Mouse (Mus musculus) heart, embryonic 14.5 days (tissue): ENCODE measurements around the gene 2900026A02Rik. TPM values are rescaled to one million over a fixed set of nuclear protein-coding genes. Genes with fewer than 3 reads are reported as not detected.
A peak's percentile ranks its signal among the peaks of the same experiment; 100 is the strongest.

Experiments
- ATAC-seq: fragments of 200-750 bp; cut with Nextera tagmentation; 2 replicates; pipeline ENCODE4 v1.8.0; 2017; ENCODE audit warnings: low read depth, moderate TSS enrichment; ENCODE audit not compliant: insufficient number of reproducible peaks, insufficient read depth, low FRiP score
- H3K27ac ChIP-seq, 2 experiments: fragments of 200-500 bp in 1 of 2; fragments of 300-500 bp in 1 of 2; sonication (generic) in 1 of 2; replicated peaks in 1 of 2; 2 replicates each; pipeline ENCODE4 v1.5.1; 2012 to 2014; ENCODE audit warnings: low read depth in 2 of 2, low read length in 2 of 2, control low read depth in 1 of 2, mild to moderate bottlenecking in 1 of 2, mixed read lengths in 1 of 2; ENCODE audit not compliant: control insufficient read depth in 1 of 2, insufficient read depth in 1 of 2
- H3K27me3 ChIP-seq: fragments of 300-500 bp; sonication (generic); 2 replicates; pipeline ENCODE4 v1.6.1; 2014; ENCODE audit warnings: mild to moderate bottlenecking, low read length, control low read depth; ENCODE audit not compliant: control insufficient read depth, insufficient read depth
- H3K36me3 ChIP-seq: fragments of 300-500 bp; sonication (generic); 2 replicates; pipeline ENCODE4 v1.6.1; 2014; ENCODE audit warnings: mild to moderate bottlenecking, control low read depth, low read length, mixed read lengths; ENCODE audit not compliant: control insufficient read depth, insufficient read depth
- H3K4me1 ChIP-seq, 2 experiments: fragments of 200-500 bp in 1 of 2; fragments of 300-500 bp in 1 of 2; sonication (generic) in 1 of 2; 2 replicates each; pipeline ENCODE4 v1.6.1; 2012 to 2014; ENCODE audit warnings: low read length in 2 of 2, control low read depth in 1 of 2, mixed read lengths in 1 of 2; ENCODE audit not compliant: control insufficient read depth in 2 of 2, insufficient read depth in 2 of 2
- H3K4me2 ChIP-seq: fragments of 300-500 bp; sonication (generic); 2 replicates; pipeline ENCODE4 v1.6.1; 2014; ENCODE audit warnings: mild to moderate bottlenecking, low read length
- H3K4me3 ChIP-seq, 2 experiments: fragments of 200-500 bp in 1 of 2; fragments of 300-500 bp in 1 of 2; sonication (generic) in 1 of 2; 2 replicates each; pipeline ENCODE4 v1.5.1; 2012 to 2014; ENCODE audit warnings: low read length in 2 of 2, mild to moderate bottlenecking in 2 of 2, control low read depth in 1 of 2, low read depth in 1 of 2, moderate library complexity in 1 of 2; ENCODE audit not compliant: control insufficient read depth in 1 of 2, insufficient read depth in 1 of 2
- H3K9ac ChIP-seq: fragments of 300-500 bp; sonication (generic); 2 replicates; pipeline ENCODE4 v1.6.1; 2014; ENCODE audit warnings: mild to moderate bottlenecking, low read length
- H3K9me3 ChIP-seq: fragments of 300-500 bp; sonication (generic); 2 replicates; pipeline ENCODE4 v1.6.1; 2016; ENCODE audit warnings: low read length, control low read depth; ENCODE audit not compliant: control insufficient read depth
- WGBS: fragments of 180-500 bp; shearing (Covaris S2); extraction: QIAGEN DNeasy Blood & Tissue Kit; methylation state at CpG from one replicate; pipeline ENCODE4 v1.1.7; 2014; 5-methylcytosine and 5-hydroxymethylcytosine counted together
- polyA plus RNA-seq: library from polyadenylated mRNA; unstranded; fragments of >200 nt; fragmentation: Nextera tagmentation; extraction: Ambion mirVana; gene quantifications from 2 replicates; pipeline ENCODE4 v1.2.1, GENCODE M21; 2014

2900026A02Rik gene
- polyA plus RNA-seq, 1 experiment from 2014 or later = 10.3 TPM

DNA sequence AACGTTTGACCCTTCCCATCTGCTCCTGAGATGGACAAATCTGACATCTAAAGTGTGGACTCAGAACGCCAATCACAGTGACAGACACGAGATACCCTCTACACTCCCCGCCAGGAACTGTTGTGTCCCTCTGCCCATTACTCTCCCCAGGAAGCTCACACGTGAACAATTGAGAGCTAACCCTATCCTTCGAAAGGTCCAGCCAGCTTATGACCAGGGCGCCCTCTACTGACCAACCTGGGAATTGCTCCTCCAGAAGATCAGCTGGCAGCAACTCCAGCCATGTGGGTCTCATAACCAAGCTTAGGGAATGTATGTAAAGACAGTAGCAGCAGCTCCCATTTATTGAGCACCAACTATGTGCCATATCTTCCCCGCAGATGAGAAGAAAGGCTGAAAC, 65.9 kb downstream of the 2900026A02Rik start:
- Histone ChIP-seq H3K9me3 (no peaks in the 10 kb centered on the region), H3K36me3 (no peaks in the 10 kb centered on the region), H3K4me2 (no peak overlapping the region), H3K27ac (no peak overlapping the region), H3K4me1 (peaks cover 49 to 61% of the 10 kb centered on the region in 2 experiments), H3K27me3 (no peaks in the 10 kb centered on the region), H3K4me3 (no peak overlapping the region), H3K9ac (no peak overlapping the region)
- WGBS = 1% methylated on average over 8 of the region's 8 CpGs
- no peak for ATAC-seq

DNA sequence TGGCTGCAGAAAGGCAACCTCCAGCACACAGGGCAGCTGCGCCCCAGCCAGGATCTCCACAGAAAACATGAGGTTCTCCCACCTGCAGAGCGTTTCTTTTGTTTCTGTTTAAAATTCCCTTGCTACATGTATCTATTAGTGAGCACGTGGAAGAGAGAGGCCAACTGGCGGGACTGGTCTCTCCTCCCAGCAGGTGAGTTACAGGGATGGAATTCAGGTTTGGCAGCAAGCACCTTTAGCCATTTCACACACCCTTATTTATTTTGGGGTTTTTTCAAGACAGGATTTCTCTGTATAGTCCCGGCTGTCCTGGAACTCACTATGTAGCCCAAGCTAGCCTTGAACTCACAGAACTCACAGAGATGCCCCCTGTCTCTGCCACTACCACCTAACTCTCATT, 66.6 kb downstream of the 2900026A02Rik start:
- Histone ChIP-seq H3K27me3 (no peaks in the 10 kb centered on the region), H3K4me2 (no peak overlapping the region), H3K9me3 (no peaks in the 10 kb centered on the region), H3K9ac (no peak overlapping the region), H3K4me1 (peaks cover 44 to 56% of the 10 kb centered on the region in 2 experiments), H3K27ac (no peak overlapping the region), H3K4me3 (no peak overlapping the region), H3K36me3 (no peaks in the 10 kb centered on the region)
- ATAC-seq = no peak
- WGBS = 87% methylated on average over 5 of the region's 5 CpGs

DNA sequence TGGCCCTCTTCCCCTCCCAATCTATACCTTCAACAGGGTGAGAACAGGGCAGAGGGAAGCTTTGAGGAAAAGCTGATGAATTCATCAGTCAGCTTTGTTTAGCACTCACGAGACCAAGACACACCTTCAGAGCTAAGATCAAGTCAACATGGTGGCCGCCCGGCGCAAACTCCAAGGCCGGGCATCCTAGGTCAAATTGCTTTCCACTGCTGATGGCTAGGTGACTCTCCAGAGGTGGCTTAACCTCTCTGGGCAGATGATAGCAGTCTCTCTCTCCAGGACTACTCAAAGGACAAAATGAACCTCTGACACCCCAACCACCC, 67.6 kb downstream of the 2900026A02Rik start:
- H3K27me3 ChIP-seq = no peaks in the 10 kb centered on the region
- H3K4me2 ChIP-seq = no peak overlapping the region
- no peaks in the 10 kb centered on the region for H3K36me3 ChIP-seq
- ATAC-seq = no peak
- 77% methylated on average over 5 of the region's 5 CpGs for WGBS
- peak overlapping the region; percentile 37 to 79; a peak in 3 of 4 replicates for H3K27ac ChIP-seq
- no peaks in the 10 kb centered on the region for H3K9me3 ChIP-seq
- H3K9ac ChIP-seq = peak overlapping the region; percentile 62
- no peak overlapping the region for H3K4me3 ChIP-seq
- H3K4me1 ChIP-seq = peaks cover 39 to 53% of the 10 kb centered on the region in 2 experiments

DNA sequence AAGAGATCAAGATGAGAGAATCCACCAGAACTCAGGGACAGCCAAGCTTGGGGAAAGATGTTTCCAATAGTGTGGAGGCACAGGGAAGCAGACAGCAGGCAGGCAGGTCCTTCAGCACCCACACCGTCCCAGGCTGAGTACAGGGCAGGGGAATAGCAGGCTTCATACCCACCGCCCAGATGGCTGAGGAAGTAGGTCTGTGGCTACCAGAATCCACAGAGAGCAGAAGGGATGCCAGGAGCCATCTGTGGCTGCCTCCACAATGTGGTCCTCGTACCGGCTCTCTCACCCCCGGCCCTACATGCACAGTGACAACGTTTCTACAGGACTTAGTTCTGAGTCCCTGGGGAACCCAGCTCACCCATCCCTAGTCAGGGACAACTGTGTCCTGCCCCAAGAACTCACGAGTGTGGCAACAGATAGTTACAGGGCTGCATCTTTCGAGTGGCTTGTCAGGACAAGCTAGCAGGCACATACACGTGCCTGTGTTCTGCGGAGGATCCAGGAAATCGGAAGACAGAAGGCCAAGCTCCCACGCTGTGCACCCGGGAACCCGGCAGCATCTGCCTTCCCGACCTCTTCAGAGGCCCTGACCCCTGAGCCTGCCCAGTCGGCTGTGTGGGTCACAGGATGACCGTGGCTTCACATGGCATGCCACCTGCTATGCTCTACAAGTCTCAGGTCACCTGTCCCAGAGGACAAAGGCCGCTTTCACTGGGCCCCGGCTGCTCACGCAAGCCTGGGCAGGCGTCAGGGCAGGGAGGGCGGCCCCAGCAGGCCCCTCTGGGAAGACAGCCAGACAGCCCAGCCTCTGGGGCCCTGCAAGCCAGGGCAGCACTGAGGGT, 68.2 kb downstream of the 2900026A02Rik start:
- H3K9me3 ChIP-seq = no peaks in the 10 kb centered on the region
- peak overlapping the region; percentile 37 to 79 for H3K27ac ChIP-seq
- ATAC-seq = peak; percentile 36; the same call in 1 of the 2 replicates
- no peak overlapping the region for H3K4me3 ChIP-seq
- no peaks in the 10 kb centered on the region for H3K36me3 ChIP-seq
- H3K4me1 ChIP-seq = peaks cover 39 to 53% of the 10 kb centered on the region in 2 experiments
- 50% methylated on average over 22 of the region's 22 CpGs for WGBS
- no peaks in the 10 kb centered on the region for H3K27me3 ChIP-seq
- H3K4me2 ChIP-seq = 0 out of 2 replicates have a peak overlapping the region, but pooled peaks have one; percentile 16
- H3K9ac ChIP-seq = peak overlapping the region; percentile 62

DNA sequence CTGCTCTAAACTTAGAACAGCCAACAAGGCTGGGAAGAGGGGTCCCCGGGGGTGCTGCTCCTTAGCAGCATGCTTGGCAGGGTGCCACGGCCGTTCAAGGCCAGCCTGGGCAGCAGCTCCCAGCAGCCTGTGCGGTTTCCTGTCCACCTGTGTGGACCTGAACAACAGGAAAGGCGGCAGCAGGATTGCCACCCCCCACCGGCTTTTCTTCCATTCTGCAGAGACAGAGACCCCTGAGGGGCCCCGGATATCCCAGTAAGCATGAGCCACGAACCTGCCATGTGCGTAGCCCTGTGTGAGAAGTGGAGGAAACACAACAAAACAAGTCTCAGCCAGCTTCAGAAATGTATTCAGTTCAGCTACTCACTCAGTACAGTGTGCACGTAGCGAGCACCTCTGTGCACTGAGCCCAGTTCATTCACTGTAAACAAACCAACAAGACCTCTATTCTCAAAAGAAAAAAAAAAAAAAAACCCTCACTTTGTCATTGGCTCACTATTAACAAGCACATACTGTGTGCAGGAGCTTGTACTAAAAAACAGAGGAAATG, 69.4 kb downstream of the 2900026A02Rik start:
- H3K27me3 ChIP-seq = no peaks in the 10 kb centered on the region
- WGBS = 43% methylated on average over 11 of the region's 11 CpGs
- no peak overlapping the region for H3K4me2 ChIP-seq
- H3K36me3 ChIP-seq = no peaks in the 10 kb centered on the region
- H3K9me3 ChIP-seq = no peaks in the 10 kb centered on the region
- H3K9ac ChIP-seq = peak overlapping the region; percentile 36; the same call in 1 of the 2 replicates
- H3K4me3 ChIP-seq = no peak overlapping the region
- H3K27ac ChIP-seq = peak overlapping the region; percentile 34 to 79
- H3K4me1 ChIP-seq = peaks cover 37 to 47% of the 10 kb centered on the region in 2 experiments
- no peak for ATAC-seq

DNA sequence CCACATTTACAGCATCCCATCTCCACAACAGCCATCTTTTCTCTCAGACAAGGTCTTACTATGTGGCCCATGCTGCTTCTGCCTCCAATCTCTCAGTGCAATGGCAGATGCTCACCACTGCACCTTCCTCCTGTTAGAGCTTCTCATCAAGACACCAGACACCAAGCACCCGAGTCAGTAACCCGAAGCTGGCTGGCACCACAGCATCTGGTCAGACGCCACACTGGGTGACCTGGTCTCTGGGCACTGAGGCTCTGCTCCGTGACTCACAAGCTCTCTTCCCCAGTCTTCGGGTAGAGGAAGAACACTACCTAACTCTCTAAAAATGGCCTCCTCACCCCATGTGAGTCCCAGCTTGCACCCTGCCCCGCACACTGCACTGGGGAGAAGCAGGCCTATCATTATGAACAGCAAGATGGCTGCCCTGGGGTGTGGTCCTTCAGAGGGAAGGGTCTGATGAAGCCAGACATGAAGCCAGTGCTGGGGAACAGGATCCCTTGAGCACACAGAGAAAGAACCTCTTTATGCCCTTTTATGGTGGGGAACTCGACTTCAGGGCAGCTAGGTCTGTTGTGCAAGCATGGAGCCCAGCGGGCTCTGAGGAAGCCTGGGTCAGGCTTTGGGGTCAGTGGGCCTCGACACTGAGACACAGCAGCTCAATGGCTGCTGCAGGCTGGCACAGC, 70.0 kb downstream of the 2900026A02Rik start:
- peak overlapping the region; percentile 34 to 79 for H3K27ac ChIP-seq
- H3K4me1 ChIP-seq = peaks cover 37 to 49% of the 10 kb centered on the region in 2 experiments
- H3K4me2 ChIP-seq = no peak overlapping the region
- H3K27me3 ChIP-seq = no peaks in the 10 kb centered on the region
- H3K4me3 ChIP-seq = no peak overlapping the region
- H3K36me3 ChIP-seq = no peaks in the 10 kb centered on the region
- no peak for ATAC-seq
- H3K9me3 ChIP-seq = no peaks in the 10 kb centered on the region
- peak overlapping the region; percentile 36; the same call in 1 of the 2 replicates for H3K9ac ChIP-seq
- 62% methylated on average over 9 of the region's 9 CpGs for WGBS

DNA sequence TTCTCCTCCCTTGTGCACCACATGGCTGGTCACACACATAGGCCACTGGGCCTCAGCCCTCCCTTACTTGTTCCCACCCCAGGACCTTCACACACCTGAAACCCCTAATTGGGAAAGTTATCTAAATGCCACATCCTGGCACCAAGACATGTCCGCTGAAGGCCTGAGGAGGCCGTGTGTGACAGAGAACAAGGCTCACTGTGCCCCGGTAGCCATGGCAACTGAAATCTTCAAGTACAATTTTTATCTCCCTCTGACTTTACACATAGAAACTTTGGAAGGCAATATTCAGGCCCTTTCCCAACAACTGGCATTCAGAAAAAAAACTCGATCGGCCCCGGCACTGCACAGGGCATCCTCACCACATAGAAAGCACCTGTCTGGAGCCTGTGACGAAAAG, 72.0 kb downstream of the 2900026A02Rik start:
- WGBS = 85% methylated on average over 7 of the region's 7 CpGs
- no peaks in the 10 kb centered on the region for H3K9me3 ChIP-seq

More for the DNA sequence above, 72.0 kb downstream of the 2900026A02Rik start:
- ATAC-seq = no peak
- no peak overlapping the region for H3K9ac ChIP-seq
- H3K4me2 ChIP-seq = no peak overlapping the region
- no peak overlapping the region for H3K27ac ChIP-seq
- peaks cover 45 to 59% of the 10 kb centered on the region in 2 experiments for H3K4me1 ChIP-seq
- no peaks in the 10 kb centered on the region for H3K27me3 ChIP-seq
- H3K4me3 ChIP-seq = no peak overlapping the region
- no peaks in the 10 kb centered on the region for H3K36me3 ChIP-seq
